Mouse (Mus musculus) cerebellum, adult 18-20 months (tissue): ENCODE data around the gene Cables2.
A peak's percentile ranks its signal among the peaks of the same experiment; 100 is the strongest.

ENCODE experiments used
- DNase-seq, 2 experiments: peaks; one replicate each; pipeline ENCODE4 v3.0.0; 2021

The Cables2 gene

GRCm38 (mm10) chr2:180225044-180225761 is 48.1 kb downstream of the Cables2 start:
- peak in 1 of 2 experiments; percentile 20 for DNase-seq

- DNase-seq = no peak
Observed at GRCm38 (mm10) chr2:180224647-180225043, 48.7 kb downstream of the Cables2 start.

GRCm38 (mm10) chr2:180222250-180222649 is 51.0 kb downstream of the Cables2 start:
- no peak for DNase-seq

GRCm38 (mm10) chr2:180221051-180221450 is 52.2 kb downstream of the Cables2 start:
- DNase-seq = no peak

- no peak for DNase-seq
Observed at GRCm38 (mm10) chr2:180220165-180220564, 53.1 kb downstream of the Cables2 start.

GRCm38 (mm10) chr2:180219145-180219943 is 54.0 kb downstream of the Cables2 start:
- no peak for DNase-seq

- DNase-seq = no peak
Observed at GRCm38 (mm10) chr2:180218677-180219076, 54.6 kb downstream of the Cables2 start.

- DNase-seq = no peak
Observed at GRCm38 (mm10) chr2:180218241-180218640, 55.1 kb downstream of the Cables2 start.

- DNase-seq = peak; percentile 54 to 55
Observed at GRCm38 (mm10) chr2:180217587-180217986, 55.7 kb downstream of the Cables2 start.

GRCm38 (mm10) chr2:180216921-180217320 is 56.4 kb downstream of the Cables2 start:
- DNase-seq = no peak

GRCm38 (mm10) chr2:180215951-180216350 is 57.3 kb downstream of the Cables2 start:
- DNase-seq = no peak

GRCm38 (mm10) chr2:180215011-180215461 is 58.3 kb downstream of the Cables2 start:
- no peak for DNase-seq

GRCm38 (mm10) chr2:180214352-180214978 is 58.8 kb downstream of the Cables2 start:
- DNase-seq = no peak

- DNase-seq = no peak
Observed at GRCm38 (mm10) chr2:180212255-180212654, 61.0 kb downstream of the Cables2 start.

- no peak for DNase-seq
Observed at GRCm38 (mm10) chr2:180208976-180209375, 64.3 kb downstream of the Cables2 start.
